Mouse (Mus musculus) cerebellum, postnatal 14 days (tissue): ENCODE measurements around the gene Gm10663.

Experiments used
- DNase-seq, 2 experiments: peaks; one replicate each; pipeline ENCODE4 v3.0.0; 2021; ENCODE audit warnings: mixed read lengths in 2 of 2

The Gm10663 gene

DNA sequence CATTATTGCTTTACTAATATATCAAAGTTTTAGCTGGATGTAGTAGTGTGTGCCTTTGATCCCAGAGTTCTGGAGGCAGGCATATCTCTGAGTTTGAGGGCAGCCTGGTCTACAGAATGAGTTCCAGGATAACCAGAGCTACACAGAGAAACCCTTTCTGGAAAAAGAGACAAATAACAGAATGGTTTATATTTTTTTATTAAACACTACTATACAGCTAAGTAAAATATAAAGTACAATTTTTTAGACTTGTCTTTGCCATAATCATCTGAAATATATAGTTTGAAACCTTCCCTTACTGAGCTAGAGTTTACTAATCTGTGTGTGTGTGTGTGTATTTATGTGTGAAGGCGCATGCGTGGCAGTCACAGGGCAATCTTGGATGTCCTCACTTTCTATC lies at the start of gene Gm10663:
Gm10663 (plus strand) TSS at position 301 of the 400 bp plus-strand sequence.
- no peak for DNase-seq

DNA sequence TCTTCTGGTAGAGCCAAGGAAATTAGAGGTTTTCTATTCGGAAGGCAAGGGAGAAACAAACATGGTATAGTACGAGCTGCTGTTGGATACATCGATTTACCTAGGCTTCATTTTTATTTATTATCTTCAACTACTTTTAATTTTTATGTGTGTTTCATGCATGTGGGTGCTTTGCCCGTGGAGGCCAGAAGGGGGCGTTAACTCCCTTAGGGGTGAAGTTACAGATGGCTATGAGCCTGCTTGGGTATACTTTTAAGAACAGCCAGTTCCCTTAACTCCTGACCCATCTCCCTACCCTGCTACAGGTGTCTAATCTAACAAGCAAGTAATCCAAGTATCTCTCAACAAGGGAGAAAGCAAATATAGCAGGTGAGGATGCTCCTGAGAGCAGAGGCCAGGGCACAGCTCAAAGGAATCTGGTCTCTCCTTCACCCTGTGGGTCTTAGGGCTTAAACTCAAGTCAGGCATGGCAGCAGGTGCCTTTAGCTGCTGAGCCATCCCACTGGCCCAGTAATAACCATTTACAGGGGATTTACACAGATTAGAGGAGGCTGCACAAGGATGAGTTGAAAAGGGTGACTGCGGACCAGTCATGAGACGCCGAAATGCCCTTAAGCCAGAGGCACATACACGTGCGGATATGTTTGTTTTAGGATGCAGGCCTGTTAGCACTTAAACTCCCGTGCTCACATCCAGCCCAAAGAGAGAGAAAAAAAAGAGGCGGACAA lies 45.7 kb upstream of the Gm10663 start:
- no peak for DNase-seq

DNA sequence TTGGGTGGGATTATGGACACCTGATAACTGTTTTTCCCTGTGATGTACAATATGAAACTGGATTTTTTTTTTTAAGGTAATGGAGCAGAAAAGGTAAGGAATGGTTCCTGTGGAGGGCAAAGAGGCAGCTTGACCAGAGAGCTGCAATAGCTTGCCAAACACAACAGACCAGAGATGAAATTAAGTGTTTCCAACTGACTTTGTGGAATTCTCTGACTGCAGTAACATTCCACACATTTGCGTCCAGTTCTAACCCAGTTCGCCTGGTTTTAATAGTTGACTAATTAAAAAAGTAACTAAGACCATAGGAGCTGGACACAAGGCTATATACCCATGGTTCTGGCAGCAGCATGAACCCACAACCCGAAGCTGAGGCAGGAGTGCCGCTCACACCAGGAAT lies 45.1 kb upstream of the Gm10663 start:
- DNase-seq, result no peak

GRCm38 (mm10) chr8:65030735-65031485 lies 43.9 kb upstream of the Gm10663 start:
- DNase-seq, result no peak

DNA sequence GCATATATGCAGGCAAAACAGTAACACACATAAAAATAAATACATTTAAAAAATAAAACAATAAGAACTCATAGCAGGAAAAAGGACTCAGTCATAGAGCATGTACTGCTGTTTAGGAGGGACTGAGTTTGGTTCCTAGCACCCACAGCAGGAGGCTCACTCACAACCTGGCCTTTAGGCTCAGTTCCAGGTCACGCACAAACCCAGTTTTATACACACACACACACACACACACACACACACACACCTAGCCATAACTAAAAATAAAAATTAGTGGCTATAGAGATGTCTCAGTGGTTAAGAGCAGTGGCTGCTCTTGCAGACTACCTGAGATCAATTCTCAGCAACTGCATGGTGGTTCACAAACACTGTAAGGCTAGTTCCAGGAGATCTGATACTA lies 42.7 kb upstream of the Gm10663 start:
- DNase-seq, result no peak

GRCm38 (mm10) chr8:65033056-65033455 lies 41.8 kb upstream of the Gm10663 start:
- no peak for DNase-seq

GRCm38 (mm10) chr8:65034136-65034535 lies 40.7 kb upstream of the Gm10663 start:
- no peak for DNase-seq

- DNase-seq, result peak in 1 of 2 experiments; percentile 11
These were observed 37.7 kb upstream of the Gm10663 start, which contains the start of gene Apela for GRCm38 (mm10) chr8:65037117-65037533. Gene Apela (minus strand): TSS chr8:65037336.

DNA sequence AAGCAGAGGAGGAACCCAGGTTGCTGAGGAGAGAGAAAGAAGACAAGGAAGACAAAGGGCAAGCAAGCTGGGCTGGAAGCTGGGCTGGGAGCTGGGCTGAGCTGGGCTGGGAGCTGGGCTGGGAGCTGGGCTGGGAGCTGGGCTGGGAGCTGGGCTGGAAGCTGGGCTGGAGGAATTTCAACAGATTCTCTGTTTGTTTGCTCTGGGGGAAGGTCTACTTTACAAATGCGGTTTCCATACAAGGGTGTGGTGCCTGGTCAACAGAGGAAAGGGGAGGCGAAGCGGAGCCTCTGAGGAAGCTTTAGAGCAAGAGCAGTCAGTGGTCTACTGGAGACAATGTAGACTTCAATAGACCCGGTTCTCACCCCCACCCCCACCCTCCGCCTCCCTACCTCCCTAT lies 28.3 kb upstream of the Gm10663 start:
- no peak for DNase-seq

GRCm38 (mm10) chr8:65047193-65047592 lies 27.6 kb upstream of the Gm10663 start:
- DNase-seq, result no peak

- DNase-seq, result no peak
These were observed 27.0 kb upstream of the Gm10663 start for GRCm38 (mm10) chr8:65047801-65048200.

GRCm38 (mm10) chr8:65053554-65053953 lies 21.3 kb upstream of the Gm10663 start:
- no peak for DNase-seq

DNA sequence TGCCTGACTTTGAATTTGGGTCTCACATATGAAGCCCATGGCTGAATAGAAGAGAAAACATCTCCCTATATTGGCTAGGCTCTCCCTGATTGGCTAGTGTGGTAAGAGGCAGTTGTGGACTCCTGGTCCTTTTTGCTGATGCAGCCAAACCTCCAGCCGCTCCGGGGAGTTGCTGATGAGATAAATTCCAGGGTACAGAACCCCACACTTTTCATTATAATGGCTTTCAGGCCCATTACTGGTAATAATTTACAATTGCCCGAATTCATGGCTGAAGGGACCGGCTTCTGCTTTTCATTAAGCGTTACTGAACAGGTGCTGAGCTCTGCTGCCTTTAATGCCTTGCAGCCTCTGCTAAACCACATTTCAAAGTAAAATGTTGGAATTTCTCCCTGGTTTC lies 20.9 kb upstream of the Gm10663 start:
- DNase-seq, result no peak

- no peak for DNase-seq
These were observed 18.1 kb upstream of the Gm10663 start for GRCm38 (mm10) chr8:65056722-65057121.

- no peak for DNase-seq
These were observed 12.6 kb upstream of the Gm10663 start for GRCm38 (mm10) chr8:65062195-65062594.

DNA sequence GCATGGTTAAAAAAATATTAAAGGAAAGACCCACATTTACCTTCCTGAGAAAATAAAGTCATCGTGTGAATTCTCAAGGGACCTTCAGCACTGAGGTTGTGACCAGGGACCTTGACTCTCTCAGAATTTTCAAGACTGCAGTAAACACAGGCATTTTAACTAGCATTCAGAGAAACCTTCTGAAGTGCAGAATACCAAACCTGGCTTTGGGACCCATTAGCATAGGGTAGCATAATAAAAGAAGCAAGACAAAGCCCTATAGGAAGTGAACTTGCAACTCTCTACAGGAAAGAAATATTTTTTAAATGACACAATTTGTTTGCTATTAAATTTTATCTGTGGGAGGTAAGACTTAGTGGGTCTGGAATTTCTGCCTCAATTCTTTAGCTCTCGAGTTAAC lies 10.8 kb upstream of the Gm10663 start:
- no peak for DNase-seq

DNA sequence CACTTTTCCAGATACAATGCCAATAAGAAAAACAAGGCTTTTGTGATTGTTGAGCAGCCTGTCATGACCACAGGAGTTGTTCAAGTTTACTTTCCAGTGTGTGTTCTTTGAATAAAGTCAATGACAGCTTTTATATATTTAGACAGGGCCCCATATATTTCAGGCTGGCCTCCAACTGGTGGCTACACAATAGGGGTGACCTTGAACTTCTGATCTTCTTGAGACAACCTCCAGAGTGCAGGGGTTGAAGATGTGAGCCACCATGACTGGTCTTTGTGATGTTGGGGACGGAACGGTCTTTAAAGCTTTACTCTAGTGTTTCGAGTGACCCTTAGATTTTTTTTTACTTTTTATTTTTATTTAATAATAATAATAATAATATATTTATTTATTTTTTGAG lies 9.2 kb upstream of the Gm10663 start:
- no peak for DNase-seq

GRCm38 (mm10) chr8:65067031-65067430 lies 7.8 kb upstream of the Gm10663 start:
- no peak for DNase-seq

GRCm38 (mm10) chr8:65067694-65068472 lies 7.0 kb upstream of the Gm10663 start:
- no peak for DNase-seq

- DNase-seq, result no peak
These were observed 6.4 kb upstream of the Gm10663 start for GRCm38 (mm10) chr8:65068473-65068819.

GRCm38 (mm10) chr8:65070996-65071395 lies 3.8 kb upstream of the Gm10663 start:
- DNase-seq, result no peak

GRCm38 (mm10) chr8:65080731-65081130 lies 5.9 kb downstream of the Gm10663 start:
- DNase-seq, result no peak

- DNase-seq, result no peak
These were observed 10.8 kb downstream of the Gm10663 start for GRCm38 (mm10) chr8:65085680-65086079.

- peak; percentile 3 to 5 for DNase-seq
These were observed 12.9 kb downstream of the Gm10663 start for GRCm38 (mm10) chr8:65087711-65088110.
